Mouse (Mus musculus): ENCODE measurements around the gene Olfr470.
"Not testable (repeated sequence)": the region's sequence is repeated elsewhere in the genome, so short reads cannot be mapped to it uniquely, and the experiment has no call there.

The Olfr470 gene

DNA sequence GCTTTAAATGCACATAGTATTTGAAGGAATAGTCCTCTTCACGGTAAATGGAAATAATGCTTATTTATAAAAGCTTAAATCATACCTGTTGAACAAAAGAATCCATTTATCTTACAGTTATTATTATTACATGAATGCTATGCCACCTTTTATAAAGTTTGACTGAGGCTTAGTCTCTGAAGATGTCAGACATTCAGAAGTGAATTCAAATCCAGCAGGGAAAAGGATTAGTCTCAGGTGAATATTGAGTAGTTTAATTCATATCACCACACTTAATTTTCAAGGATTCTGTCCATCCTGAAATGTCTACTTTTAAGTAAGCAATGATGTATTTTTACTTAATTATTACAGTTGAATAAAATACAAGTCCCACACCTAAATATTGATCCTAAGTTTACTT is at the start of gene Olfr470:
Gene Olfr470, minus strand, starts transcription at position 101 of the 400 bp plus-strand sequence.
- DNase-seq (ENCODE audit: low spot score): not testable (repeated sequence)

DNA sequence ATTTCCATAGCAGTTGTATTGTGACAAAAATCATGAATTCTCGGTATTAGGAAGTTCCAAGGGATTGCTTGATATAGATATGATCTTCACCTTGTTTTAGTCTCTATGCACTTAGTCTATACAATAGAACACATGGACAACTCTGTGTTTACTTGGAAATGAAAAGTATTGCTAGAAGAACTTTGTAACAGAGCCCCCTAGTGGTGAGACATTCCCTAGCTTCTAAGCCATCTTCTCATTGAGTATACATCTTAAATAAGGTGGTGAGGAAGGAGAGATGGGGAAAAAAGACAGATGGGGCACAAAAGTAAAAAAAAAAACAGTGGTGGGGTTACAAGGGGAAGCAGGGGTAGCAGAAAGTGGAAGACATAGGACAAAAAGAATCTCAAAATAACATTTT is 5.6 kb downstream of the Olfr470 start:
- no peak for DNase-seq (ENCODE audit: low spot score)

DNA sequence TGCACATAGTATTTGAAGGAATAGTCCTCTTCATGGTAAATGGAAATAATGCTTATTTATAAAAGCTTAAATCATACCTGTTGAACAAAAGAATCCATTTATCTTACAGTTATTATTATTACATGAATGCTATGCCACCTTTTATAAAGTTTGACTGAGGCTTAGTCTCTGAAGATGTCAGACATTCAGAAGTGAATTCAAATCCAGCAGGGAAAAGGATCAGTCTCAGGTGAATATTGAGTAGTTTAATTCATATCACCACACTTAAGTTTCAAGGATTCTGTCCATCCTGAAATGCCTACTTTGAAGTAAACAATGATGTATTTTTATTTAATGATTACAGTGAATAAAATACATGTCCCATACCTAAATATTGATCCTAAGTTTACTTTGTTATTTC is 21.8 kb downstream of the Olfr470 start, which contains the start of gene Olfr469:
Gene Olfr469, minus strand, starts transcription at position 101 of the 400 bp plus-strand sequence.
- DNase-seq (ENCODE audit: low spot score): not testable (repeated sequence)

DNA sequence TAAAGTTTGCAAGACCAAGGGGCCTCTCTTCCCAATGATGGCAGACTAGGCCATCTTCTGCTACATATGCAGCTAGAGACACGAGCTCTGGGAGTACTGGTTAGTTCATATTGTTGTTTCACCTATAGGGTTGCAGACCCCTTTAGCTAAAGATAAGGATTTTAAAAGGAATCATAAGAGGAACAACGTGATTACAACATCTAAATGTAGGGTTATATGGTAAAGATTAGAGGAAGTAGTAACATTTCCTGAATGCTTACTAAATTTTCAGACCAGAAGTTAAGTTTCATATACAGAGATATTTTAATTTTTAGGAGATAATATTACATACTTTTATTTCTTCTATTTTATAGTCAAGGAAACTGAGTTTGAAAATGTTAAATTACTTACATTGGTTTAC is 23.4 kb downstream of the Olfr470 start:
- DNase-seq (ENCODE audit: low spot score): not testable (repeated sequence)

DNA sequence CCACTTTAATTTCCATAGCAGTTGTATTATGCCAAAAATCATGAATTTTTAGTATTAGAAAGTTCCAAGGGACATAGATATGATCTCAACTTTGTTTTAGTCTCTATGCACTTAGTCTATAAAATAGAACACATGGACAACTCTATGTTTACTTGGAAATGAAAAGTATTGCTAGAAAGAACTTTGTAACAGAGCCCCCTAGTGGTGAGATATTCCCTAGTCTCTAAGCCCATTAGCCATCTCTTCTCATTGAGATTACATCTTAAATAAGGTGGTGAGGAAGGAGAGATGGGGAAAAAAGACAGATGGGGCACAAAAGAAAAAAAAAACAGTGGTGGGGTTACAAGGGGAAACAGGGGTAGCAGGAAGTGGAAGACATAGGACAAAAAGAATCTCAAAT is 27.8 kb downstream of the Olfr470 start:
- no peak for DNase-seq (ENCODE audit: low spot score)

DNA sequence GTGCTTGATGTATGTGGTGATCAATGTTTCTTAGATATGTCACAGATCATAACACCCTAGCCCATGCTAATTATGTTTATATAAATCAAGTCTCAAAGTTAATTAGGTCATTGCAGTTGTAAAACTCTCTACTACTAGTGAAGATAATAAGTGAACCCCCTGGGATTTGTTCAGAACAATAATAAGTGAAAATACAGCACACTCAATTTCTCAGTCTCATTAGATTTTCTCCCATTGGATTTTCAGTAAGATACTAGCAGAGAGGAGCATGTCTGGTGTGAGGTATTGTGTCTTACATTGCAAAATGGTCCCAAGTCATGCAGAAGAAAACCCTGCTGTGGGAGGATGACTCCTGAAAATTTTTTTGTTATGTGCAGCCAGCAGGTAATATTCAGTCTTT is 35.3 kb downstream of the Olfr470 start, which contains the start of gene Olfr467:
Gene Olfr467, plus strand, starts transcription at position 301 of the 400 bp plus-strand sequence.
- no peak for DNase-seq (ENCODE audit: low spot score)

DNA sequence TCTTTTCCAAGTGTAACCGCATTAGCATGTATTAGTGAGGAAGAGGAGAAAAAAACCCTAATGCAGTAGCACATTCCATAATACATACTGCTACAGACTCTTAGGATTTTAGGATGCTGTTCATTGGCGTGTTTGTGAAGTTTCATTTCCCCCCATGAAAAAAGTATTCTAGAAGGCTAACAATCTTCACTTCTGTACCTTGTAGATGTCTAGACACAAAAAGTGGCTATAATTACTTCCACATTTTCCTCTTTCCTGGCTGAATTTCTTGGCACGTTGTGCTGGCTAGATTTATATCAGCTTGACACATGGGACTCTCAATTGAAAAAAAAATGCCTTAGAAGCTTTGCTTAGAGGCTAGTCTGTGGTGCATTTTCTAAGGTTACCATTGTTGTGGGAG is 45.2 kb downstream of the Olfr470 start:
- no peak for DNase-seq (ENCODE audit: low spot score)

DNA sequence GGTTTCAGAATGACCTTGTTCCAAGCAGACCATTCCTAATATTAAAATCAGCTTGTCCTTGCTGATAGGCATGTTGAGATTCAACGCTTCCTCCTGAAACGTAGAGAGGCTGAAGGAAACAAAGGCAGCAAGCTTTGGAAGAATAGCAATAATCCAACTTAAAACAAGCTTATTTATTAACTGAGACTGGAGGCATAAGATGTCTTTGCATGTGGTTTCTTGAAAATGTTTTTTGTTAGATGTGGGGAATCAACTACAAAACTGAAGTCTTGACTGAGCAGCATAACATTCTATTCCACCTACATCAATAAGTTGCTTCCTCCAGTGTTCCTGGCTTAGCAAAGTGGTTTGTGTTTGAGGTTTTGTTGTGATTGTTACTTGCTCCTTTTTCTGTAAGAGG is 46.2 kb downstream of the Olfr470 start, which contains the start of gene Ovch2:
Gene Ovch2, minus strand, starts transcription at position 101 of the 400 bp plus-strand sequence.
- DNase-seq (ENCODE audit: low spot score): no peak

DNA sequence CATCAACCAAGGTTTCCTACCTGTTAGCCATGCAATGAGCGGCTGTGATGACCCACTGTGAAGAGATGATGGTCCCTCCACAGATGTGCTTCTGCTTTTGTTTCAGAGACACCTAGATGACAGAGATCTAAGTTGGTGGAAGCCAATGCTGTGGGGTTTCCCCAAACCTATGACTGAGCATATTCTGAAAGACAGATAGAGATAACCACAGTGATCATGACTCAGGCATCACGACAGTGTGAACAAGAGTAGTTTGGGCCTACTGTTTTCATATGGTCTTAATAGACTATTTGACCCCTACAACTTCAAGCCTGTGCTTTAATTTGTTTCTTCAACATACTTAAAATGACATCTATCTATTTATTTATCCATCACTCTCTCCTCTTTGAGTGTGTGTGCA is 50.8 kb downstream of the Olfr470 start:
- DNase-seq (ENCODE audit: low spot score): no peak
